Mouse (Mus musculus): Measurements from ENCODE around the gene Dhrs2. TPM values are rescaled to one million over a fixed set of nuclear protein-coding genes. Genes with fewer than 3 reads are reported as not detected.

The Dhrs2 gene
- polyA plus RNA-seq, 1 experiment, result not detected

DNA sequence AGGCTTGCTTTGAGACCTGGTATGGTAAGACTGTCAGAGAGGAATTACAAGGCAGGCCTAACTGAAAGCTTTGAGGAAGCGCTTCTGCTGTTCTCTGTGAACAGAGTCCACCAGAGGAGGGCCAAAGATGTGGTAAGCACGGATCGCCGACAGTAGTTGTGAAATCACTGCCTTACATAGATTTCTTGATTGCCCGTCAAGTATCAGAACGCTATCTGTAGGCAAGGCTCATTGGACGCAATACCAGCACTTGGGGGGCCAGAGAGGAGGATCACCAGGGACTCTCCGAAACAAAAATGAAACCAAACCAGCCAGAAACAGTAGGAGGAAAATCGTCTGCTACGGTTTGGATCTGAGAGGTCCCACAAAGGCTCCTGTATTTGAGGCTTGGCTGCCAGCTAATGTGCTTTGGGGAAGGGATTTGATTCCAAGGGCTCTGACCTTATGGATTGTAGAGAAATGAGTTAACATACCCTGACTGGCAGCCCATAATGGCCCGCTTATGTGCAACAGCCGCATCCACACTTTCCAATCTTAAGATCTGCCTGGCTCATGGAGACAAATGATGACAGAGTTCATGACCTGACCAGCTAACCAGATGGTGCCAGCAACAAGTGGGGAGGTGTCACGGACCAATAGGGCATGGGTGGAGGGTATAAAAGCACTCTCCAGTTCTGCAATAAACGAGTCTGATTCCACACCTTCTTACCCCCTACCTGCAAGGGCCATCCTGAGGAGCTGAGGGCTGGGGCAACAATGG lies 27.8 kb upstream of the Dhrs2 start:
- no peak overlapping the region; the same call in 1 of the 2 replicates for H3K4me3 ChIP-seq (ENCODE audit: insufficient read depth, low read depth, low read length)
- WGBS, result 82% methylated on average over 14 of the region's 14 CpGs
- TF ChIP-seq CTCF (IDR thresholded peaks at IDR 0.05; ENCODE audit: insufficient read depth, low read depth, low read length), result no peak
- no peak for TF ChIP-seq POLR2A (IDR thresholded peaks at IDR 0.05; ENCODE audit: insufficient read depth, low read depth, low read length)
- no peak overlapping the region for H3K27ac ChIP-seq (ENCODE audit: insufficient read depth, low read depth, low read length)
- H3K4me1 ChIP-seq (ENCODE audit: control insufficient read depth, insufficient read depth, low read length), result peaks cover 12% of the 10 kb centered on the region

DNA sequence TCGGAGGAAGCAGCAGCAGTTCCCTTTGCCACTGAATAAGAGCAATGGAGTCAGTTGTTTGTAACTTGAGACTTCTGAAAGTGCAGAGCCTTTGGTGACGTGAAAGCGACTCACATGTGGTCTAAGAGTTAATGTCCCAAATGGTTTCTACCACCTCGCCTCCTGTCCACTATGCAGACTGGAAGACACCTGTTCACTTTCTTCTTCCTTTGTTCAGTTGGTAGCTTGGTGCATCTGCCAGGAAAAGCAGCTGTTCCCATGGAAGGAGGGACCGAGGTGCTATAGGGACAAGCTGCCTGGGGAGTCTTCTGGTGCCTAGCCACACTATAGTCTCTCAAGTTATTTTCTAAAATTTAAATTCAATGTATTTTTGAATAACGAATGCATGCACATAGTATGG lies 27.0 kb upstream of the Dhrs2 start:
- 76% methylated on average over 6 of the region's 6 CpGs for WGBS
- Histone ChIP-seq H3K4me1 (ENCODE audit: control insufficient read depth, insufficient read depth, low read length) (peaks cover 5% of the 10 kb centered on the region), H3K27ac (ENCODE audit: insufficient read depth, low read depth, low read length) (no peak overlapping the region), H3K4me3 (ENCODE audit: insufficient read depth, low read depth, low read length) (no peak overlapping the region)
- TF ChIP-seq POLR2A (IDR thresholded peaks at IDR 0.05; ENCODE audit: insufficient read depth, low read depth, low read length) (no peak), CTCF (IDR thresholded peaks at IDR 0.05; ENCODE audit: insufficient read depth, low read depth, low read length) (no peak)

DNA sequence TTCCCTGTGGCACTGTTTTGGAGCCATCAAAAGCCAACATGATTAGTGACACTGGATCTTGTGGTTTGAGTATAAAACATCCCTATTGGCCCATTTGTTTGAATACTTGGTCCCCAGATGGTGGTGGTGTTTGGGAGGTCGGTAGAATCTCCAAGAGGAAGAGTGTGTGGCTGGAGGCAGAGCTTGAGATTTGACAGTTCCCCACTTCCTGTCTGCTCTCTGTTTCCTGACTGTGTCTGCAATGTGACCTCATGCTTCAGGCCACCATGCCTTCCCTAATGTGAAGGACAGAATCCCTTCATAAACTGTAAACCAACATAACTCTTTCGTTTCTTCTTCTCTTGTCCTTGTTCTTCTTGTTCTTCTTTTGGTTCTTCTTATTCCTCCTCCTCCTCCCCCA lies 24.7 kb upstream of the Dhrs2 start:
- H3K27ac ChIP-seq (ENCODE audit: insufficient read depth, low read depth, low read length), result no peak overlapping the region
- H3K4me3 ChIP-seq (ENCODE audit: insufficient read depth, low read depth, low read length), result no peak overlapping the region
- 60% methylated on average over 2 of the region's 2 CpGs for WGBS
- H3K4me1 ChIP-seq (ENCODE audit: control insufficient read depth, insufficient read depth, low read length), result no peaks in the 10 kb centered on the region
- TF ChIP-seq CTCF (IDR thresholded peaks at IDR 0.05; ENCODE audit: insufficient read depth, low read depth, low read length), result no peak
- no peak for TF ChIP-seq POLR2A (IDR thresholded peaks at IDR 0.05; ENCODE audit: insufficient read depth, low read depth, low read length)

DNA sequence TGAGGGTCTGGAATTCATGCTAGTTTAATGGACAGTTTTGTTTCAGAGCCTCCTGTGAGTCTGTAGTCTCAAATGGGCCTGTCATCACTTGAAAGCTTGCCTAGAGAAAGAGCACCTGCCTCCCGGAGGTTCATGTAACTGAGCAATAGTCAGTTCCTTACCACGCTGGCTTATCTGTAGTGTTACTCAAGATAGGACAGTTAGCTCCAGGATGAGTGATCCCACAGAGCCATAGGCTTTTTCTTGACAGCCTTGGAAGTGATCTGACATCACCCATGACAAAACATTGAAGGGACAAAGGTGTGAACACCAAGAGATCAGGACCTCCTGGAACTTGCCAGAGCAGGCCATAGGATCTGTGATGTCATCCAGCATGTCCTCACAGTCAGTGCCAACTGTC lies 23.6 kb upstream of the Dhrs2 start:
- 99% methylated on average over 2 of the region's 2 CpGs for WGBS

DNA sequence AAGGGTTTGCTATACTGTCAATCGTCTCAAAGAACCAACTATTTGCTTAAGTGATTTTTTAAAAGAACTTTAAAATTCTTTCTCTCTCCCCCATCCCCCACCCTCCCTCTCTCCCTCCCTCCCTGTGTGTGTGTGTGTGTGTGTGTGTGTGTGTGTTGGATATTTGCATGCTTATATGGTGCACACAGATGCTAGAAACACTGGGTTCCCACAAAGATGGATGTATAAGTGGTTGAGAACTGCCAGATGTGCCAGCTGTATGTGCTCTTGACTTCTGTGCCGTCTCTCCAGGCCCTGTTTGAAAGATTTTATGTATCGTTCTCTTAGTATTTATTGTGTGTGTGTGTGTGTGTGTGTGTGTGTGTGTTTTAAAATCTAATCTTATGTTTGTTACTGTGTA lies 17.3 kb upstream of the Dhrs2 start:
- Histone ChIP-seq H3K27ac (ENCODE audit: insufficient read depth, low read depth, low read length) (no peak overlapping the region), H3K4me1 (ENCODE audit: control insufficient read depth, insufficient read depth, low read length) (no peaks in the 10 kb centered on the region), H3K4me3 (ENCODE audit: insufficient read depth, low read depth, low read length) (no peak overlapping the region)
- WGBS, result 54% methylated on average over 3 of the region's 3 CpGs
- no peak for TF ChIP-seq CTCF (IDR thresholded peaks at IDR 0.05; ENCODE audit: insufficient read depth, low read depth, low read length)
- TF ChIP-seq POLR2A (IDR thresholded peaks at IDR 0.05; ENCODE audit: insufficient read depth, low read depth, low read length), result no peak

More for the DNA sequence above, 23.6 kb upstream of the Dhrs2 start:
- Histone ChIP-seq H3K4me3 (ENCODE audit: insufficient read depth, low read depth, low read length) (no peak overlapping the region), H3K27ac (ENCODE audit: insufficient read depth, low read depth, low read length) (no peak overlapping the region), H3K4me1 (ENCODE audit: control insufficient read depth, insufficient read depth, low read length) (no peaks in the 10 kb centered on the region)
- no peak for TF ChIP-seq CTCF (IDR thresholded peaks at IDR 0.05; ENCODE audit: insufficient read depth, low read depth, low read length)
- no peak for TF ChIP-seq POLR2A (IDR thresholded peaks at IDR 0.05; ENCODE audit: insufficient read depth, low read depth, low read length)

DNA sequence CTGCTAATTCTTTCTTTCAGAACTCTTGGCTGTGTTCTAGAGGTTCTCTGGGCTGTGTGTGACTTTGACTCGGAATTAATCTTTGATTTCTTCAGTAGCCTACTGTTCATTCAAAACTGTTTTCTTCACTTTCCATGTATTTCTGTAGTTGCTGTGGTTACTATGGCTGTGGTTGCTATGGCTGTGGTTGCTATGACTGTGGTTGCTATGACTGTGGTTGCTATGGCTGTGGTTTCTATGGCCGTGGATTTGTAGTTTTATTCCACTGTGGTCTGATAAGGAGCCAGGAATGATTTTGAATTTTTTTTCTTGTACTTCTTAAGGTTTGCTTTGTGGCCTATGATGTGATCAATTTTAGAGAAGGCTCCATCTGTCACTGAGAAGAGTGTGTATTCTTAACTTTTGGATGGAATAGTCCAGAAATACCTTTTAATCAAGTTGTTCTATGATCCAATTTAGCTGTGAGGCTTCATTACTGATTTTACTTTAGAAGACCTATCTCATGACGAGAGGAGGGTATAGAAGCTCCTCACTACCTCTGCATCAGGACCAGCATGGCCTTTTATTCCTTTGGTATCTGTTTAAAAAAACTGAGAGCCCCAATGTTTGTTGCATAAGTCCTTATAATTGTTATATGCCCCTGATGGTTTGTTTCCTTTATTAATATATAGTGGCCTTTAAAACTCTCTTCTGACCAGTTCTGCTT lies 16.6 kb upstream of the Dhrs2 start:
- Histone ChIP-seq H3K4me1 (ENCODE audit: control insufficient read depth, insufficient read depth, low read length) (no peaks in the 10 kb centered on the region), H3K4me3 (ENCODE audit: insufficient read depth, low read depth, low read length) (no peak overlapping the region), H3K27ac (ENCODE audit: insufficient read depth, low read depth, low read length) (no peak overlapping the region)
- TF ChIP-seq POLR2A (IDR thresholded peaks at IDR 0.05; ENCODE audit: insufficient read depth, low read depth, low read length) (no peak), CTCF (IDR thresholded peaks at IDR 0.05; ENCODE audit: insufficient read depth, low read depth, low read length) (no peak)
- 18% methylated on average over 3 of the region's 3 CpGs for WGBS

DNA sequence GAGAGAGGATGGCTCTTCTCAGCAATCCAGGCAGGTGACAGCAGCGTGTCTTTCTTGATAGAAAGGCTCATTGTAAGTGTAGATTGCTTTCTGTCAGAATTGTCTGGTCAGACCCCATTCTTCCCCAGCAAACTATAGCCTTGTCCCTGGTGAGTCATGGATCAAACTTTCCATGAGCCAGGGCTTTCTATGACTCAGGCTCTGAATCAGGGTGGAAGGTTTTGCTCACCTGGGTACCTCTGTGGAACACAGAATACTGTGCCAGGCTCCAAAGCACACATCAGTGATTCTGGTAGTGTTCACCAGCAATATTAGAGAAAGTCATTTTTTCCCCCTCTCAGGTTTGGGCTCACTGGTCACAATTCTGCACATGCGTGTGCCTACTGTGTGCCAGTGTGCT lies 13.5 kb upstream of the Dhrs2 start:
- Histone ChIP-seq H3K4me1 (ENCODE audit: control insufficient read depth, insufficient read depth, low read length) (no peaks in the 10 kb centered on the region), H3K4me3 (ENCODE audit: insufficient read depth, low read depth, low read length) (no peak overlapping the region), H3K27ac (ENCODE audit: insufficient read depth, low read depth, low read length) (no peak overlapping the region)
- 84% methylated on average over 2 of the region's 2 CpGs for WGBS
- no peak for TF ChIP-seq POLR2A (IDR thresholded peaks at IDR 0.05; ENCODE audit: insufficient read depth, low read depth, low read length)
- no peak for TF ChIP-seq CTCF (IDR thresholded peaks at IDR 0.05; ENCODE audit: insufficient read depth, low read depth, low read length)

DNA sequence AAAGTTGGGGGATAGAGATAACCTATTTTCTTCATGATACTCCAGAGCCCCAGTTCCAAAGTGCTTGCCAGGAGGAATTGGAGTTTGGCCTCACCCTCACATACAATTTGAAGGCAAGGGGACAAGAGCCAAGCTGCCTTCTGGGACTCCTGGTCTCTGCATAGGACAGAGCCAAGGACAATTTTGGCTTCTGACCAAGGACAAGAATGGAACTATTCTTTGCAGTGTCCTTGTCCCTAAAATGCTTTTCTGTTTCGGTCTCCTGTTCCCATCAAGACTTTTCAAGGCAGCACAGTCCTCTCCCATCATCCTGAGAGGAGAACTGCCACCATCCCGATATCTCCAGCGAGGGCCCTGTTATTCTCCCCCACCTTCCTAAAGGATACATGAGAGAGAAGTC lies 8.2 kb upstream of the Dhrs2 start:
- TF ChIP-seq CTCF (IDR thresholded peaks at IDR 0.05; ENCODE audit: insufficient read depth, low read depth, low read length) (no peak), POLR2A (IDR thresholded peaks at IDR 0.05; ENCODE audit: insufficient read depth, low read depth, low read length) (no peak)
- Histone ChIP-seq H3K27ac (ENCODE audit: insufficient read depth, low read depth, low read length) (no peak overlapping the region), H3K4me3 (ENCODE audit: insufficient read depth, low read depth, low read length) (no peak overlapping the region), H3K4me1 (ENCODE audit: control insufficient read depth, insufficient read depth, low read length) (no peaks in the 10 kb centered on the region)
- 65% methylated on average over 3 of the region's 3 CpGs for WGBS

DNA sequence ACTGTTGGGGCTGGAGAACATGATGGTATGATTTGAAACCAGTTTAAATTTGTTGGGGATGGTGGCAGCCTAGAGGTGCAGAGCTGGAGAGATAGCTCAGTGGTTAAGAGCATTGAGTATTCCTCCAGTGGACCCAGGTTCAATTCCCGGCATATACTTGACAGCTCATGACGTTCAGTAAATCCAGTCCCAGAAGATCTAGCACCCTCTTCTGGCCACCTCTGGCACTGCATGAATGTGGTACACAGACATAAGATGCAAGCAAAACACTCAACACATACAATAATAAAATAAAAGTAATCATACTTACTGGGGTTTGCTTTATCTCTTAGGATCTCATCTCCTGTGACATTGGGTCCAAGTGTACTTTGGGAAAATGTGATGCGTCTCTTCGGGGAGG lies 7.3 kb upstream of the Dhrs2 start:
- no peak overlapping the region for H3K4me3 ChIP-seq (ENCODE audit: insufficient read depth, low read depth, low read length)
- 66% methylated on average over 4 of the region's 4 CpGs for WGBS
- no peaks in the 10 kb centered on the region for H3K4me1 ChIP-seq (ENCODE audit: control insufficient read depth, insufficient read depth, low read length)

More for the DNA sequence above, 7.3 kb upstream of the Dhrs2 start:
- H3K27ac ChIP-seq (ENCODE audit: insufficient read depth, low read depth, low read length), result no peak overlapping the region
- TF ChIP-seq CTCF (IDR thresholded peaks at IDR 0.05; ENCODE audit: insufficient read depth, low read depth, low read length) (no peak), POLR2A (IDR thresholded peaks at IDR 0.05; ENCODE audit: insufficient read depth, low read depth, low read length) (no peak)

Data from olfactory bulb, adult 2 months (tissue).